Mouse (Mus musculus): ENCODE measurements around the gene Hoxc10.

Hoxc10 gene

GRCm38 (mm10) chr15:102992206-102992605 is 25.6 kb downstream of the Hoxc10 start:
- DNase-seq = no peak

- no peak for DNase-seq
These were observed 26.3 kb downstream of the Hoxc10 start for GRCm38 (mm10) chr15:102992863-102993262.

- no peak for DNase-seq
These were observed 30.0 kb downstream of the Hoxc10 start for GRCm38 (mm10) chr15:102996548-102996947.

GRCm38 (mm10) chr15:102997431-102997830 is 30.8 kb downstream of the Hoxc10 start:
- no peak for DNase-seq

- no peak for DNase-seq
These were observed 31.4 kb downstream of the Hoxc10 start, which contains the start of gene Hoxc6 for GRCm38 (mm10) chr15:102997939-102998355. Hoxc6 (plus strand) TSS chr15:102998257.

GRCm38 (mm10) chr15:102998608-102999182 is 32.1 kb downstream of the Hoxc10 start:
- no peak for DNase-seq

- DNase-seq = no peak
These were observed 32.7 kb downstream of the Hoxc10 start for GRCm38 (mm10) chr15:102999183-102999831.

- DNase-seq = no peak
These were observed 33.4 kb downstream of the Hoxc10 start for GRCm38 (mm10) chr15:102999955-103000354.

- DNase-seq = no peak
These were observed 33.9 kb downstream of the Hoxc10 start for GRCm38 (mm10) chr15:103000501-103000901.

GRCm38 (mm10) chr15:103001370-103001769 is 34.8 kb downstream of the Hoxc10 start:
- no peak for DNase-seq

GRCm38 (mm10) chr15:103002156-103002555 is 35.6 kb downstream of the Hoxc10 start:
- no peak for DNase-seq

GRCm38 (mm10) chr15:103002821-103003448 is 36.3 kb downstream of the Hoxc10 start:
- DNase-seq = no peak

- DNase-seq = no peak
These were observed 38.7 kb downstream of the Hoxc10 start for GRCm38 (mm10) chr15:103005308-103005707.

GRCm38 (mm10) chr15:103005797-103006196 is 39.2 kb downstream of the Hoxc10 start:
- no peak for DNase-seq

GRCm38 (mm10) chr15:103006326-103006725 is 39.7 kb downstream of the Hoxc10 start:
- no peak for DNase-seq

GRCm38 (mm10) chr15:103009265-103010111 is 42.9 kb downstream of the Hoxc10 start:
- no peak for DNase-seq

- DNase-seq = no peak
These were observed 43.7 kb downstream of the Hoxc10 start for GRCm38 (mm10) chr15:103010112-103010846.

- DNase-seq = no peak
These were observed 44.4 kb downstream of the Hoxc10 start for GRCm38 (mm10) chr15:103010847-103011555.

GRCm38 (mm10) chr15:103011928-103012486 is 45.4 kb downstream of the Hoxc10 start:
- no peak for DNase-seq

- peak; percentile 70 for DNase-seq
These were observed 46.8 kb downstream of the Hoxc10 start for GRCm38 (mm10) chr15:103013238-103013984.
